Mouse (Mus musculus) liver, postnatal 0 days (tissue): ENCODE data around the gene Tacc2. TPM values are rescaled to one million over a fixed set of nuclear protein-coding genes. Genes with fewer than 3 reads are reported as not detected.

Source experiments
- ATAC-seq: fragments of 200-750 bp; cut with Nextera tagmentation; 2 replicates; pipeline ENCODE4 v1.8.0; 2017; ENCODE audit warnings: mild to moderate bottlenecking, moderate library complexity
- DNase-seq: peaks from one replicate; pipeline ENCODE4 v3.0.0-alpha.2; 2016
- H3K27ac ChIP-seq: fragments of 300-500 bp; sonication (generic); 2 replicates; pipeline ENCODE4 v1.5.1; 2014; ENCODE audit warnings: antibody characterized with exemption, moderate library complexity, mild to moderate bottlenecking, low read depth
- H3K27me3 ChIP-seq: fragments of 300-500 bp; sonication (generic); 2 replicates; pipeline ENCODE4 v1.6.1; 2014; ENCODE audit warnings: low read length, control low read depth, mixed read lengths; ENCODE audit not compliant: insufficient read depth
- H3K36me3 ChIP-seq: fragments of 300-500 bp; sonication (generic); replicated peaks from 2 replicates; pipeline ENCODE4 v1.6.1; 2014; ENCODE audit warnings: mild to moderate bottlenecking, control low read depth, low read length, moderate library complexity, mixed read lengths; ENCODE audit not compliant: insufficient read depth
- H3K4me1 ChIP-seq: fragments of 300-500 bp; sonication (generic); 2 replicates; pipeline ENCODE4 v1.6.1; 2014; ENCODE audit warnings: antibody characterized with exemption, mild to moderate bottlenecking, control low read depth; ENCODE audit not compliant: insufficient read depth
- H3K4me2 ChIP-seq: fragments of 300-500 bp; sonication (generic); 2 replicates; pipeline ENCODE4 v1.6.1; 2014; ENCODE audit warnings: low read depth, mild to moderate bottlenecking, low read length, moderate library complexity, mixed read lengths
- H3K4me3 ChIP-seq: fragments of 300-500 bp; sonication (generic); 2 replicates; pipeline ENCODE4 v1.5.1; 2014; ENCODE audit warnings: low read depth, low read length
- H3K9ac ChIP-seq: fragments of 300-500 bp; sonication (generic); replicated peaks from 2 replicates; pipeline ENCODE4 v1.6.1; 2014; ENCODE audit warnings: mild to moderate bottlenecking, moderate library complexity
- H3K9me3 ChIP-seq: fragments of 300-500 bp; sonication (generic); 2 replicates; pipeline ENCODE4 v1.6.1; 2016; ENCODE audit warnings: mild to moderate bottlenecking, control low read depth, low read length, mixed read lengths
- CTCF ChIP-seq: sonication (generic); IDR thresholded peaks from 2 replicates; pipeline ENCODE4 v1.5.1; 2016; ENCODE audit warnings: antibody characterized with exemption, low read depth
- EP300 ChIP-seq: IDR thresholded peaks from 2 replicates; pipeline ENCODE4 v1.6.1; 2016; ENCODE audit warnings: antibody characterized with exemption, low read depth, mild to moderate bottlenecking
- WGBS: fragments of 180-500 bp; shearing (Covaris S2); extraction: QIAGEN DNeasy Blood & Tissue Kit; methylation state at CpG from one replicate; pipeline ENCODE4 v1.1.7; 2014; ENCODE audit not compliant: insufficient replicate concordance; 5-methylcytosine and 5-hydroxymethylcytosine counted together
- polyA plus RNA-seq: library from polyadenylated mRNA; unstranded; fragments of >200 nt; fragmentation: Nextera tagmentation; extraction: Ambion mirVana; gene quantifications from 2 replicates; pipeline ENCODE4 v1.2.1, GENCODE M21; 2015

The Tacc2 gene
- polyA plus RNA-seq, 1 experiment from 2014 or later, result 3.5 TPM

GRCm38 (mm10) chr7:130785923-130786575, 208.8 kb downstream of the Tacc2 start:
- Histone ChIP-seq H3K27me3 (no peaks in the 10 kb centered on the region), H3K36me3 (no peaks in the 10 kb centered on the region), H3K9me3 (no peaks in the 10 kb centered on the region), H3K4me1 (peaks cover 20% of the 10 kb centered on the region), H3K4me3 (no peak overlapping the region), H3K27ac (no peak overlapping the region), H3K9ac (no peak overlapping the region), H3K4me2 (no peak overlapping the region)
- no peak for ATAC-seq
- no peak for DNase-seq
- TF ChIP-seq EP300, result no peak
- no peak for TF ChIP-seq CTCF
- 67% methylated on average over 12 of the region's 12 CpGs for WGBS

- Histone ChIP-seq H3K36me3 (no peaks in the 10 kb centered on the region), H3K9me3 (no peaks in the 10 kb centered on the region), H3K4me1 (peaks cover 20% of the 10 kb centered on the region; the same call in 1 of the 2 replicates), H3K27me3 (no peaks in the 10 kb centered on the region), H3K27ac (no peak overlapping the region), H3K4me3 (no peak overlapping the region), H3K4me2 (no peak overlapping the region), H3K9ac (no peak overlapping the region)
- 62% methylated on average over 5 of the region's 5 CpGs for WGBS
- no peak for TF ChIP-seq EP300
- TF ChIP-seq CTCF, result no peak
- no peak for DNase-seq
- no peak for ATAC-seq
Measured at GRCm38 (mm10) chr7:130786708-130787107, 209.5 kb downstream of the Tacc2 start.

- peak; percentile 87 for ATAC-seq
Measured at GRCm38 (mm10) chr7:130787537-130787936, 210.3 kb downstream of the Tacc2 start.

GRCm38 (mm10) chr7:130788950-130789349, 211.7 kb downstream of the Tacc2 start:
- no peak overlapping the region for H3K4me3 ChIP-seq
- DNase-seq (no peak), ATAC-seq (no peak)
- TF ChIP-seq EP300, result no peak
- no peak for TF ChIP-seq CTCF
- no peaks in the 10 kb centered on the region for H3K9me3 ChIP-seq
- no peak overlapping the region for H3K9ac ChIP-seq
- H3K4me2 ChIP-seq, result no peak overlapping the region
- 0 out of 2 replicates have a peak overlapping the region, but pooled peaks have one; percentile 6 for H3K27ac ChIP-seq
- no peaks in the 10 kb centered on the region for H3K36me3 ChIP-seq
- no peaks in the 10 kb centered on the region for H3K27me3 ChIP-seq
- H3K4me1 ChIP-seq, result peaks cover 23% of the 10 kb centered on the region; the same call in 1 of the 2 replicates
- 76% methylated on average over 3 of the region's 3 CpGs for WGBS

More at GRCm38 (mm10) chr7:130787537-130787936, 210.3 kb downstream of the Tacc2 start:
- 59% methylated on average over 4 of the region's 4 CpGs for WGBS
- no peak overlapping the region for H3K4me2 ChIP-seq
- no peaks in the 10 kb centered on the region for H3K9me3 ChIP-seq
- peaks cover 23% of the 10 kb centered on the region; the same call in 1 of the 2 replicates for H3K4me1 ChIP-seq
- no peak overlapping the region for H3K9ac ChIP-seq
- H3K4me3 ChIP-seq, result no peak overlapping the region
- TF ChIP-seq CTCF (no peak), EP300 (no peak)
- peak overlapping the region; percentile 64 for H3K27ac ChIP-seq
- DNase-seq, result no peak
- H3K27me3 ChIP-seq, result no peaks in the 10 kb centered on the region
- H3K36me3 ChIP-seq, result no peaks in the 10 kb centered on the region

GRCm38 (mm10) chr7:130789456-130789855, 212.2 kb downstream of the Tacc2 start:
- Histone ChIP-seq H3K4me1 (peaks cover 23% of the 10 kb centered on the region; the same call in 1 of the 2 replicates), H3K9me3 (no peaks in the 10 kb centered on the region), H3K27ac (0 out of 2 replicates have a peak overlapping the region, but pooled peaks have one; percentile 6), H3K36me3 (no peaks in the 10 kb centered on the region), H3K27me3 (no peaks in the 10 kb centered on the region), H3K4me2 (no peak overlapping the region), H3K9ac (no peak overlapping the region), H3K4me3 (no peak overlapping the region)
- ATAC-seq (peak; percentile 72), DNase-seq (peak; percentile 48)
- no peak for TF ChIP-seq CTCF
- TF ChIP-seq EP300, result peak; percentile 58; the same call in 1 of the 2 replicates
- WGBS, result 51% methylated on average over 7 of the region's 7 CpGs

- H3K27ac ChIP-seq, result no peak overlapping the region
- DNase-seq, result no peak
- H3K9me3 ChIP-seq, result no peaks in the 10 kb centered on the region
- H3K4me2 ChIP-seq, result no peak overlapping the region
- H3K36me3 ChIP-seq, result no peaks in the 10 kb centered on the region
- H3K4me3 ChIP-seq, result no peak overlapping the region
- 74% methylated on average over 9 of the region's 9 CpGs for WGBS
- ATAC-seq, result no peak
- no peak for TF ChIP-seq EP300
- no peak for TF ChIP-seq CTCF
- no peak overlapping the region for H3K9ac ChIP-seq
- H3K4me1 ChIP-seq, result peaks cover 5% of the 10 kb centered on the region; the same call in 1 of the 2 replicates
- no peaks in the 10 kb centered on the region for H3K27me3 ChIP-seq
Measured at GRCm38 (mm10) chr7:130793671-130794070, 216.4 kb downstream of the Tacc2 start.
